Mouse (Mus musculus): ENCODE measurements around the gene Zhx3. TPM values are rescaled to one million over a fixed set of nuclear protein-coding genes. Genes with fewer than 3 reads are reported as not detected.

Zhx3 gene
- polyA plus RNA-seq, 1 experiment from 2014 or later = 19.9 TPM

DNA sequence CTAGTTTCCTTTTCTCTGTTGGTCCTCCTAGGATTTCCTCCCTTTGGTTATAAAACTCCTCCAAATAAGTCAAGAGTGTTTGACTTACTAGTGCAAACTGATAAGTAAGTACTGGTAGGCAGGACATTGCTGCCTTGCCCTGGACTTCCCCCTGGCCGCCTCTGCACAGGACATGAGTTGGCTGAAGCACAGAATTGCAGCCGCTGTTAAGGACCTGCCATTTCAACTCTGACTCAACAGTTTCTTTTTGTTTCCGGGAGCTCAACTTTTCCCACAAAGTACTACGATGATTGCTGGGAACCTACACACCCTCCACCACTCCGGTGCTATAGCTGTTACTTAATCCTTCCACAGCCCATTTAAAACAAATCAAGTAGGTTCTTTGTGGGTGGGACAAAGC, 172.5 kb downstream of the Zhx3 start:
- Histone ChIP-seq H3K9me3 (ENCODE audit: control insufficient read depth, low read length) (no peaks in the 10 kb centered on the region), H3K36me3 (ENCODE audit: control insufficient read depth, insufficient read depth, low read length) (peaks cover 23% of the 10 kb centered on the region), H3K27me3 (replicated peaks; ENCODE audit: control insufficient read depth, insufficient read depth, low read length) (no peaks in the 10 kb centered on the region), H3K4me3 (ENCODE audit: low read length) (no peak overlapping the region), H3K4me1 (ENCODE audit: control insufficient read depth, insufficient read depth, low read depth, low read length) (no peaks in the 10 kb centered on the region), H3K4me2 (ENCODE audit: low read length) (no peak overlapping the region), H3K27ac (ENCODE audit: low read depth, low read length) (no peak overlapping the region), H3K9ac (ENCODE audit: low read depth, low read length) (no peak overlapping the region)
- ATAC-seq = no peak
- 77% methylated on average over 5 of the region's 5 CpGs for WGBS

Other genes starting within 250 kb of the Zhx3 start
- 55.7 and 58.3 TPM in 2 replicates for gene Top1, start 227.1 kb downstream of the Zhx3 start, polyA plus RNA-seq (2015; fragmentation: Nextera tagmentation; extraction: Ambion mirVana)
- gene Plcg1, start 141.7 kb downstream of the Zhx3 start, polyA plus RNA-seq (2015; fragmentation: Nextera tagmentation; extraction: Ambion mirVana) = 41.5 and 54.8 TPM in 2 replicates
- gene Lpin3, start 7.7 kb upstream of the Zhx3 start, polyA plus RNA-seq (2015; fragmentation: Nextera tagmentation; extraction: Ambion mirVana) = 0.43 and 0.66 TPM in 2 replicates
- gene Emilin3, start 39.3 kb upstream of the Zhx3 start, polyA plus RNA-seq (2015; fragmentation: Nextera tagmentation; extraction: Ambion mirVana) = 0.70 and 1.3 TPM in 2 replicates
- gene Chd6, start 236.1 kb upstream of the Zhx3 start, polyA plus RNA-seq (2015; fragmentation: Nextera tagmentation; extraction: Ambion mirVana) = 27.2 and 29.8 TPM in 2 replicates

Data from hindbrain, embryonic 16.5 days (tissue).